ENCODE assay signal across 8 mouse cellular contexts in genomic region chr2:152406126-152406525, GRCm38 (mm10). TPM values are rescaled to one million over a fixed set of nuclear protein-coding genes. Genes with fewer than 3 reads are reported as not detected.
DNase-seq lines count a peak whose midpoint lies in the region; ATAC-seq and TF ChIP-seq lines count a peak whose summit lies in the region.

No protein-coding gene starts in this region.

- under 1% methylated on average over 19 of the region's 19 CpGs for WGBS in hindbrain, embryonic 11.5 days
- WGBS in lung, postnatal 0 days, result under 1% methylated on average over 19 of the region's 19 CpGs

- no peaks in the 10 kb centered on the region for H3K36me3 ChIP-seq in hindbrain, embryonic 11.5 days (ENCODE audit: control insufficient read depth, insufficient read depth, low read length)
- H3K36me3 ChIP-seq in lung, postnatal 0 days (ENCODE audit: insufficient read depth, low read length), result no peaks in the 10 kb centered on the region

- peak; percentile 29; the same call in 1 of the 2 replicates for TF ChIP-seq EP300 in lung, postnatal 0 days (IDR thresholded peaks at IDR 0.05)

- H3K27me3 ChIP-seq in hindbrain, embryonic 11.5 days (ENCODE audit: control insufficient read depth, insufficient read depth, low read length), result no peaks in the 10 kb centered on the region
- no peaks in the 10 kb centered on the region for H3K27me3 ChIP-seq in lung, postnatal 0 days (replicated peaks; ENCODE audit: insufficient read depth, low read length)

- peak; percentile 99 for DNase-seq in Muller cell, postnatal 12 days (ENCODE audit: inconsistent ontology term)
- peak; percentile 96 for DNase-seq in cerebellum, adult 9-11 months
- DNase-seq in frontal cortex, adult 2 months (ENCODE audit: extremely low spot score in 1 of 2, low spot score in 1 of 2), result peak; percentile 98
- DNase-seq in hindbrain, embryonic 11.5 days (ENCODE audit: low spot score), result peak; percentile 96
- peak; percentile 94 to 95 for DNase-seq in layer of hippocampus, postnatal 10 days (ENCODE audit: low spot score in 2 of 2)
- peak; percentile 98 for DNase-seq in lung, postnatal 0 days (ENCODE audit: low spot score)
- peak; percentile 96 for DNase-seq in ovary, postnatal 36 days (ENCODE audit: low spot score)
- peak; percentile 90 for DNase-seq in thymus, postnatal 14 days

- H3K4me1 ChIP-seq in hindbrain, embryonic 11.5 days (replicated peaks; ENCODE audit: control insufficient read depth, insufficient read depth, low read length), result peaks cover 12% of the 10 kb centered on the region
- peaks cover 7% of the 10 kb centered on the region; the same call in 1 of the 2 replicates for H3K4me1 ChIP-seq in lung, postnatal 0 days (ENCODE audit: insufficient read depth, low read depth, low read length)

- peak overlapping the region; percentile 32; the same call in 1 of the 2 replicates for H3K9ac ChIP-seq in hindbrain, embryonic 11.5 days (ENCODE audit: low read depth, low read length)
- peak overlapping the region; percentile 13; the same call in 1 of the 2 replicates for H3K9ac ChIP-seq in lung, postnatal 0 days (replicated peaks; ENCODE audit: low read depth)

- H3K9me3 ChIP-seq in hindbrain, embryonic 11.5 days (ENCODE audit: control insufficient read depth, low read length), result no peaks in the 10 kb centered on the region
- H3K9me3 ChIP-seq in lung, postnatal 0 days (ENCODE audit: low read length), result no peaks in the 10 kb centered on the region

- H3K4me3 ChIP-seq in hindbrain, embryonic 11.5 days (ENCODE audit: low read depth, low read length), result peak overlapping the region; percentile 21
- H3K4me3 ChIP-seq in lung, postnatal 0 days (ENCODE audit: low read depth, low read length), result peak overlapping the region; percentile 10

- peak; percentile 94 for ATAC-seq in hindbrain, embryonic 11.5 days (ENCODE audit: low FRiP score)
- ATAC-seq in lung, postnatal 0 days, result peak; percentile 98

- peak; percentile 10; the same call in 1 of the 2 replicates for TF ChIP-seq CTCF in lung, postnatal 0 days (IDR thresholded peaks at IDR 0.05)

- peak overlapping the region; percentile 41 for H3K4me2 ChIP-seq in hindbrain, embryonic 11.5 days (replicated peaks; ENCODE audit: low read depth, low read length)
- peak overlapping the region; percentile 38 for H3K4me2 ChIP-seq in lung, postnatal 0 days (replicated peaks; ENCODE audit: low read depth, low read length)

- H3K27ac ChIP-seq in hindbrain, embryonic 11.5 days (ENCODE audit: low read depth, low read length), result peak overlapping the region; percentile 70
- peak overlapping the region; percentile 44; the same call in 1 of the 2 replicates for H3K27ac ChIP-seq in lung, postnatal 0 days (ENCODE audit: low read length)

RNA-seq across cellular contexts. Expression of gene Sox12, which starts 8.3 kb away (rescaled TPM):
- polyA plus RNA-seq in frontal cortex, adult 2 months (2012; rRNA removed), result 22.7 and 23.4 TPM in 2 replicates
- polyA plus RNA-seq in hindbrain, embryonic 11.5 days (2014; fragmentation: Nextera tagmentation; extraction: Ambion mirVana), result 18.6 and 20.7 TPM in 2 replicates
- total RNA-seq in layer of hippocampus, postnatal 10 days (2021), result 10 to 100 TPM; 37.5 to 38.1 TPM
- 3.5 and 3.9 TPM in 2 replicates for polyA plus RNA-seq in lung, postnatal 0 days (2015; fragmentation: Nextera tagmentation; extraction: Ambion mirVana)

RNA-seq across cellular contexts. Expression of gene Zcchc3, which starts 8.7 kb away (rescaled TPM):
- polyA plus RNA-seq in frontal cortex, adult 2 months (2012; rRNA removed), result 9.2 and 9.7 TPM in 2 replicates
- 42.9 and 45.9 TPM in 2 replicates for polyA plus RNA-seq in hindbrain, embryonic 11.5 days (2014; fragmentation: Nextera tagmentation; extraction: Ambion mirVana)
- 10 to 100 TPM in 1 of 2 experiments, 1 to 10 TPM in 1; 9.9 to 12.1 TPM for total RNA-seq in layer of hippocampus, postnatal 10 days (2021)
- 17.3 TPM in 2 replicates for polyA plus RNA-seq in lung, postnatal 0 days (2015; fragmentation: Nextera tagmentation; extraction: Ambion mirVana)

RNA-seq across cellular contexts. Expression of gene 6820408C15Rik, which starts 9.3 kb away (rescaled TPM):
- polyA plus RNA-seq in frontal cortex, adult 2 months (2012; rRNA removed), result 4.4 and 4.5 TPM in 2 replicates
- 2.9 and 3.8 TPM in 2 replicates for polyA plus RNA-seq in hindbrain, embryonic 11.5 days (2014; fragmentation: Nextera tagmentation; extraction: Ambion mirVana)
- total RNA-seq in layer of hippocampus, postnatal 10 days (2021), result 1 to 10 TPM; 3.5 to 4.3 TPM
- polyA plus RNA-seq in lung, postnatal 0 days (2015; fragmentation: Nextera tagmentation; extraction: Ambion mirVana), result 10.7 and 14.6 TPM in 2 replicates

RNA-seq across cellular contexts. Expression of gene Nrsn2, which starts 29.7 kb away (rescaled TPM):
- 99.0 and 113 TPM in 2 replicates for polyA plus RNA-seq in frontal cortex, adult 2 months (2012; rRNA removed)
- 8.2 and 8.5 TPM in 2 replicates for polyA plus RNA-seq in hindbrain, embryonic 11.5 days (2014; fragmentation: Nextera tagmentation; extraction: Ambion mirVana)
- 10 to 100 TPM; 35.3 to 35.4 TPM for total RNA-seq in layer of hippocampus, postnatal 10 days (2021)
- polyA plus RNA-seq in lung, postnatal 0 days (2015; fragmentation: Nextera tagmentation; extraction: Ambion mirVana), result not detected in 2 replicates

RNA-seq across cellular contexts. Expression of gene Defb23, which starts 58.3 kb away (rescaled TPM):
- polyA plus RNA-seq in frontal cortex, adult 2 months (2012; rRNA removed), result not detected in 2 replicates
- not detected in 2 replicates for polyA plus RNA-seq in hindbrain, embryonic 11.5 days (2014; fragmentation: Nextera tagmentation; extraction: Ambion mirVana)
- not detected for total RNA-seq in layer of hippocampus, postnatal 10 days (2021)
- polyA plus RNA-seq in lung, postnatal 0 days (2015; fragmentation: Nextera tagmentation; extraction: Ambion mirVana), result not detected in 2 replicates

Comparison
In these comparisons a context has a peak if more than half of its experiments do, and no peak if none do; other contexts are left out.
1. Peak in every context shown above with its lines: DNase-seq, ATAC-seq, H3K4me3 ChIP-seq and H3K27ac ChIP-seq.